Mouse (Mus musculus) G1E (cell line): Measurements from ENCODE around the gene Pbx1.

Experiments
- CTCF ChIP-seq: IDR thresholded peaks from 2 replicates; pipeline ENCODE4 v1.5.1; 2012; ENCODE audit warnings: low read depth, low read length, inconsistent platforms, mixed read lengths
- GATA1 ChIP-seq: IDR thresholded peaks from 2 replicates; pipeline ENCODE4 v1.6.1; 2012; ENCODE audit warnings: borderline replicate concordance, low read length, inconsistent platforms, mixed read lengths
- GATA2 ChIP-seq: IDR thresholded peaks from 2 replicates; pipeline ENCODE4 v1.6.1; 2012; ENCODE audit warnings: low read depth, low read length, inconsistent platforms, borderline replicate concordance
- POLR2AphosphoS5 ChIP-seq: IDR thresholded peaks from 2 replicates; pipeline ENCODE4 v1.6.1; 2012; ENCODE audit warnings: low read depth, low read length, inconsistent platforms; ENCODE audit not compliant: insufficient replicate concordance
- TAL1 ChIP-seq: conservative IDR thresholded peaks from 2 replicates; pipeline ENCODE4 v1.6.1; 2012; ENCODE audit warnings: low read depth, low read length, inconsistent platforms, mixed read lengths

DNA sequence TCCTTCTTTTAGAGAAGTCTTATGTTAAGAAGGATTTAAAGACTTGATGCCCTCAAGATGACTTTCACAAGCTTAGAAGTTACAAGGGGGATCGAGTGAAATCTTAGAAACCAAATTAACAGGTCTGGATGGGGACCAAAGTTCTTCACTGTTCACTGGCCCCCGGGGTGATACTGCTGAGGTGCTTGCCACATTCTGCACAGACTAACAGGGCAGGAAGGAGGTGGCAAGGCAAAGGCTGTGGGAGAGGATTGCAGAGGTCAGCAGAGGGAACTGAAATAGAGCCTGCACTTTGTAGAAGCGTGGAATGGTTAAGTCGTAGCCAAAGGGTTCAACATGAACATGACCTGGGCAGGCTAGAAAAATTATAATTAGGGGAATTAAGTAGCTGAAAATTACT, 256.5 kb downstream of the Pbx1 start:
- TF ChIP-seq TAL1 (no peak), CTCF (no peak), GATA1 (no peak), POLR2AphosphoS5 (no peak), GATA2 (no peak)
